Mouse (Mus musculus) splenic B cell, adult 2 months (primary cell): Measurements from ENCODE around the gene Tmem40.
A peak's percentile ranks its signal among the peaks of the same experiment; 100 is the strongest.

Experiments
- DNase-seq: peaks from one replicate; pipeline ENCODE4 v3.0.0-alpha.2; 2011; ENCODE audit warnings: low read depth, low spot score
- H3K27me3 ChIP-seq: 2 replicates; pipeline ENCODE4 v1.6.1; 2012; ENCODE audit warnings: mild to moderate bottlenecking, low read length, moderate library complexity, mixed read lengths; ENCODE audit not compliant: control insufficient read depth, poor library complexity, insufficient read depth, severe bottlenecking
- H3K36me3 ChIP-seq: 2 replicates; pipeline ENCODE4 v1.6.1; 2012; ENCODE audit warnings: mild to moderate bottlenecking, low read length, moderate library complexity, mixed read lengths; ENCODE audit not compliant: control insufficient read depth, poor library complexity, insufficient read depth, severe bottlenecking

The Tmem40 gene

GRCm38 (mm10) chr6:115761995-115762756 lies at the start of gene Tmem40:
Tmem40 (minus strand) TSS chr6:115762410.
- peak; percentile 18 for DNase-seq
- Histone ChIP-seq H3K36me3 (no peaks in the 10 kb centered on the region), H3K27me3 (no peaks in the 10 kb centered on the region)

- Histone ChIP-seq H3K27me3 (no peaks in the 10 kb centered on the region), H3K36me3 (peaks cover 3% of the 10 kb centered on the region; the same call in 1 of the 2 replicates)
- DNase-seq, result no peak
Measured at GRCm38 (mm10) chr6:115811606-115812005, 49.4 kb upstream of the Tmem40 start.

- peak; percentile 92 for DNase-seq
- Histone ChIP-seq H3K27me3 (no peaks in the 10 kb centered on the region), H3K36me3 (peaks cover 11% of the 10 kb centered on the region; the same call in 1 of the 2 replicates)
Measured at GRCm38 (mm10) chr6:115808488-115809231, 46.5 kb upstream of the Tmem40 start, which contains the start of gene Rpl32. Rpl32 (minus strand) TSS chr6:115808747.

GRCm38 (mm10) chr6:115808196-115808487 lies 45.9 kb upstream of the Tmem40 start:
- Histone ChIP-seq H3K27me3 (no peaks in the 10 kb centered on the region), H3K36me3 (peaks cover 12% of the 10 kb centered on the region; the same call in 1 of the 2 replicates)
- no peak for DNase-seq

GRCm38 (mm10) chr6:115807464-115808195 lies 45.4 kb upstream of the Tmem40 start:
- no peak for DNase-seq
- Histone ChIP-seq H3K27me3 (no peaks in the 10 kb centered on the region), H3K36me3 (peaks cover 12% of the 10 kb centered on the region; the same call in 1 of the 2 replicates)

- H3K36me3 ChIP-seq, result peaks cover 12% of the 10 kb centered on the region; the same call in 1 of the 2 replicates
- no peaks in the 10 kb centered on the region for H3K27me3 ChIP-seq
- DNase-seq, result no peak
Measured at GRCm38 (mm10) chr6:115804432-115805192, 42.4 kb upstream of the Tmem40 start.

GRCm38 (mm10) chr6:115803541-115804382 lies 41.6 kb upstream of the Tmem40 start:
- H3K27me3 ChIP-seq, result no peaks in the 10 kb centered on the region
- DNase-seq, result peak; percentile 70
- H3K36me3 ChIP-seq, result peaks cover 12% of the 10 kb centered on the region; the same call in 1 of the 2 replicates

GRCm38 (mm10) chr6:115801811-115802210 lies 39.6 kb upstream of the Tmem40 start:
- peaks cover 9% of the 10 kb centered on the region; the same call in 1 of the 2 replicates for H3K36me3 ChIP-seq
- H3K27me3 ChIP-seq, result no peaks in the 10 kb centered on the region
- no peak for DNase-seq

- DNase-seq, result no peak
- H3K36me3 ChIP-seq, result no peaks in the 10 kb centered on the region
- no peaks in the 10 kb centered on the region for H3K27me3 ChIP-seq
Measured at GRCm38 (mm10) chr6:115792691-115793215, 30.5 kb upstream of the Tmem40 start.

GRCm38 (mm10) chr6:115791842-115792686 lies 29.9 kb upstream of the Tmem40 start:
- Histone ChIP-seq H3K27me3 (no peaks in the 10 kb centered on the region), H3K36me3 (no peaks in the 10 kb centered on the region)
- DNase-seq, result no peak

GRCm38 (mm10) chr6:115791016-115791415 lies 28.8 kb upstream of the Tmem40 start:
- DNase-seq, result no peak
- Histone ChIP-seq H3K36me3 (no peaks in the 10 kb centered on the region), H3K27me3 (no peaks in the 10 kb centered on the region)

GRCm38 (mm10) chr6:115782781-115783180 lies 20.6 kb upstream of the Tmem40 start:
- Histone ChIP-seq H3K27me3 (no peaks in the 10 kb centered on the region), H3K36me3 (no peaks in the 10 kb centered on the region; the same call in 1 of the 2 replicates)
- DNase-seq, result no peak

GRCm38 (mm10) chr6:115776363-115776762 lies 14.2 kb upstream of the Tmem40 start:
- no peak for DNase-seq
- no peaks in the 10 kb centered on the region for H3K27me3 ChIP-seq
- H3K36me3 ChIP-seq, result no peaks in the 10 kb centered on the region
